Mouse (Mus musculus) liver, adult (tissue): ENCODE data around the gene Glis2.

ENCODE experiments used
- GATA4 ChIP-seq: IDR thresholded peaks from 2 replicates; pipeline ENCODE4 v1.6.1; 2014; ENCODE audit warnings: mild to moderate bottlenecking, low read length; ENCODE audit not compliant: insufficient replicate concordance

Glis2 gene

GRCm38 (mm10) chr16:4606431-4607084 is 12.0 kb downstream of the Glis2 start:
- no peak for TF ChIP-seq GATA4

GRCm38 (mm10) chr16:4607818-4608531 is 13.5 kb downstream of the Glis2 start:
- TF ChIP-seq GATA4, result no peak

GRCm38 (mm10) chr16:4608532-4609059 is 14.1 kb downstream of the Glis2 start:
- no peak for TF ChIP-seq GATA4

GRCm38 (mm10) chr16:4611193-4611592 is 16.7 kb downstream of the Glis2 start:
- no peak for TF ChIP-seq GATA4

GRCm38 (mm10) chr16:4611676-4612075 is 17.2 kb downstream of the Glis2 start:
- no peak for TF ChIP-seq GATA4

- TF ChIP-seq GATA4, result no peak
Observed at GRCm38 (mm10) chr16:4613736-4614135, 19.2 kb downstream of the Glis2 start.

GRCm38 (mm10) chr16:4614639-4615038 is 20.1 kb downstream of the Glis2 start:
- no peak for TF ChIP-seq GATA4

GRCm38 (mm10) chr16:4615297-4615696 is 20.8 kb downstream of the Glis2 start:
- TF ChIP-seq GATA4, result no peak

GRCm38 (mm10) chr16:4616829-4617228 is 22.3 kb downstream of the Glis2 start:
- no peak for TF ChIP-seq GATA4

- TF ChIP-seq GATA4, result no peak
Observed at GRCm38 (mm10) chr16:4624074-4624473, 29.6 kb downstream of the Glis2 start.

- no peak for TF ChIP-seq GATA4
Observed at GRCm38 (mm10) chr16:4624481-4625110, 30.1 kb downstream of the Glis2 start, which contains the start of gene Pam16. Gene Pam16 (minus strand): TSS chr16:4624988.

- TF ChIP-seq GATA4, result no peak
Observed at GRCm38 (mm10) chr16:4627105-4627504, 32.6 kb downstream of the Glis2 start.

- no peak for TF ChIP-seq GATA4
Observed at GRCm38 (mm10) chr16:4628898-4629419, 34.4 kb downstream of the Glis2 start.

- TF ChIP-seq GATA4, result no peak
Observed at GRCm38 (mm10) chr16:4629950-4630349, 35.4 kb downstream of the Glis2 start.

GRCm38 (mm10) chr16:4632050-4632449 is 37.5 kb downstream of the Glis2 start:
- TF ChIP-seq GATA4, result no peak

- TF ChIP-seq GATA4, result no peak
Observed at GRCm38 (mm10) chr16:4633661-4634060, 39.1 kb downstream of the Glis2 start.
